Mouse (Mus musculus): Measurements from ENCODE around the gene Zfp715. TPM values are rescaled to one million over a fixed set of nuclear protein-coding genes. Genes with fewer than 3 reads are reported as not detected.

The Zfp715 gene
- total RNA-seq, 2 experiments from 2014 or later, result 21.6 to 23.6 TPM

DNA sequence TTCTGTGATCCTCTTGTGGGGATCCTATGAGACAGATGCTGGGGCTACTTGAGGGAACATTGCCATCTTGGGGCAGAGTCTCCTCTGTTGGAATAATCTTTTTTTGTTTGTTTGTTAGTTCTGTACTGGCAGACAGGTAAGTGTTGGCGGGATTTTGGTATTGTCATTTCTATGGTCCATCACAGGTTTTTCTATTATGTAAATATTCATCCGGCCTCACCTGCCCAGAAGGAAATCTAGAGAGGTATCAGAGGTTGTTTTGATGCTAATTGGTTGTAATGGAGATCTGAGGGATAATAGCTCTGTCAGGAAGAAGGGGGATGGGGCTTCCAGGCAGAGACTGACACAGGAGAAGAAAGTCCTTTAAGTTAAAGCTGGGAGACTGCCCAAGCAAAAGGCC lies 30.9 kb upstream of the Zfp715 start:
- intact Hi-C loops (cut with DNase I), result no loop called here
- Histone ChIP-seq H3K4me3 (no peak overlapping the region), H3K27ac (no peak overlapping the region)
- no peak for DNase-seq (ENCODE audit: extremely low spot score in 1 of 2, low spot score in 2 of 2)
- TF ChIP-seq CTCF (IDR thresholded peaks at IDR 0.05), result no peak

DNA sequence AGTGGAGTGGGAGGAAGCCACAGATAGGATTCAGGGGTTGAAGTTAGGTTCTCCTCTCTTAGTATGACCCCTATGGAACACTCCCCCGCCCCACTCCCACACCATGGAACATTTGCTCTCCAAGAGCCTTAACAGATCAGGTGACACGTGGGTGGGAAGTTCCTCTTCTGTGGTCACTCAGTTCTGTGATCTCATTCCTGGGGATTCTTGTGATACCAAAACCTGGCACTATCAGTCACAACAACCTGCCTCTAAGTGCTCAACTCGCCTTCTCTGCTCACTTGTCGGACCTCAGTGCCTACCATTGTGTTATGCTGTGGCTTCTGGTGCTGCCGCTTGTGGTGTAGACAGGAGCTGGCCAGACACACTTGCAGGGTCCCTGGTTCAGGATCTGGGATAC lies 30.1 kb upstream of the Zfp715 start:
- H3K27ac ChIP-seq, result no peak overlapping the region
- no peak for TF ChIP-seq CTCF (IDR thresholded peaks at IDR 0.05)
- no peak for DNase-seq (ENCODE audit: extremely low spot score in 1 of 2, low spot score in 2 of 2)
- H3K4me3 ChIP-seq, result no peak overlapping the region
- intact Hi-C loops (cut with DNase I), result no loop called here

DNA sequence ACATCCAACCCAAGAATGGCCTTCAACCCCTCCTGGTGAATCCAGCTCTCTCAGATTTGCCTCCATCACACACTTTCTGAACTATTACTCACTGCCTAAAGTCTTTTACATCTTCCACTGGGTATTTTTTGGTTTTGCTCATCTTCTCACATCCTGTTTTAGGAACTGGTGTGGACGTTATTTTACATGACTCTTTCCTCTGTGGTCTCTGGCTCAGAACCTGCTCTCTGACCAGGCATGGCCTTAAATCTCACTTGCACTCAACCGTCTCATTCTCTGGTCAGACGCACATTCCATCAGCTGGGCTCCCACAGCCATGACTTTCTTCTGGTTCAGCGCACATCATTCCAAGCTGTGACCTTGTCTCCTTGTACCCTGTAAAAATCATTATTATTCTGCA lies 27.7 kb upstream of the Zfp715 start:
- TF ChIP-seq CTCF (IDR thresholded peaks at IDR 0.05), result no peak
- H3K4me3 ChIP-seq, result no peak overlapping the region
- DNase-seq (ENCODE audit: extremely low spot score in 1 of 2, low spot score in 2 of 2), result no peak
- intact Hi-C loops (cut with DNase I), result no loop called here
- H3K27ac ChIP-seq, result no peak overlapping the region

DNA sequence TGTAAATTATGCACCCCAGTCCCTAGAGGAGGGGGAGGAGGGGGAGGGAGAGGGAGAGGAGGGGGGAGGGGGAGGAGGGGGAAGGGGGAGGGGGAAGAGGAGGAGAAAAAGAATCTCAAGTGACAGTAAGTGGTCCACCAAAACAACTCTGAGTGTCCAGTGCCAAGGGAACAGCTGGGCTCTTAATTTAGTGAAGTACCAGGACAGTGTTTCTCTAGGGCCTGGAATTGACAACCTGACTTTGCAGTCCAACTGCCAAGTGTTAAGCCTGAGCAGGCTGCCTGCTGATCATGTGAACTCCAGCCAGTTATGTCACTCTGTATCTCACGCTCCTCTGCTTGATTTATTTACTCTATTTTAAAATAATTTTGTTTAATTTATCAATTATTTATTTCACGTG lies 20.8 kb upstream of the Zfp715 start:
- no peak for TF ChIP-seq CTCF (IDR thresholded peaks at IDR 0.05)
- DNase-seq (ENCODE audit: extremely low spot score in 1 of 2, low spot score in 2 of 2), result no peak
- intact Hi-C loops (cut with DNase I), result loop anchor here (2.0 kb wide), 1 partner anchor 51 kb away; no protein-coding TSS in a partner anchor
- H3K4me3 ChIP-seq, result no peak overlapping the region
- no peak overlapping the region for H3K27ac ChIP-seq

DNA sequence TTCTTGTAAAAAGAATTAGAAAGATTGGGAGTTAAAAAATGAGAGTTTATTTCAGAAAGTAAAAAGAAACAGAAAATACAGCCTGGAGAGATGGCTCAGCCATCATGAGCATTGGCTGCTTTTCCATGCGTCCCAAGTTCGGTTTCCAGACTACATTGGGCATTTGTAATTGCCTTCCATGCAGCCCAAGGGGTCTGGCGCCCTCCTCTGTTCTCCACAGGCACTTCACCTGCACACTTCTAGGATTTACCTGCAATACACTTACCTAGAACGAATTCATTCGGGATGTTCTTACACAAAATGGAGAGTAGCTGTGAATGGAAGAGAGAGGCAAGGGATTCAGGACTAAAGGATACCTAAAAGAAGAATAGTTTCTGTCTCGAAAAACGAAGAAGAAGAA lies 20.1 kb upstream of the Zfp715 start:
- intact Hi-C loops (cut with DNase I), result loop anchor here (2.0 kb wide), 1 partner anchor 50 kb away; no protein-coding TSS in a partner anchor
- TF ChIP-seq CTCF (IDR thresholded peaks at IDR 0.05), result peak; percentile 62
- DNase-seq (ENCODE audit: extremely low spot score in 1 of 2, low spot score in 2 of 2), result no peak

DNA sequence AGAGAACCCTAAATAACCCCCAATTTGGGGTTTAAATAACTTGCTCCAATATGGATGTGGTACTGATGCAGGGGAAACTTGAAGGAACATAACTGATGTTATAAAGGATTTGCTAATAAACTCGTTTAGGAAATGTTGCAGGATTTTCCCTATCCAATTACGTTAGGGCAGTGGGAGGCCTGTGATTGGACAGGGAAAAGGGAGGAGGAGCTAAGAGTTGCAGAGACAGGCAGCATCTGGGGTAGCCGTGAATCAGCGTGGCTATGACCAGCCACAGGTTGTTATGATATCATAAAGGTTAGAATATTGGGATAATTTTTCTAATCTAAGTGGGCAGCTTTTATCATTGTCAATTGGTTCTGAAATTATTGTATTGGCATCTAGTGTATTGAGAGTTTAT lies 15.0 kb upstream of the Zfp715 start:
- intact Hi-C loops (cut with DNase I), result no loop called here

More for the DNA sequence above, 20.1 kb upstream of the Zfp715 start:
- H3K4me3 ChIP-seq, result no peak overlapping the region
- no peak overlapping the region for H3K27ac ChIP-seq

DNA sequence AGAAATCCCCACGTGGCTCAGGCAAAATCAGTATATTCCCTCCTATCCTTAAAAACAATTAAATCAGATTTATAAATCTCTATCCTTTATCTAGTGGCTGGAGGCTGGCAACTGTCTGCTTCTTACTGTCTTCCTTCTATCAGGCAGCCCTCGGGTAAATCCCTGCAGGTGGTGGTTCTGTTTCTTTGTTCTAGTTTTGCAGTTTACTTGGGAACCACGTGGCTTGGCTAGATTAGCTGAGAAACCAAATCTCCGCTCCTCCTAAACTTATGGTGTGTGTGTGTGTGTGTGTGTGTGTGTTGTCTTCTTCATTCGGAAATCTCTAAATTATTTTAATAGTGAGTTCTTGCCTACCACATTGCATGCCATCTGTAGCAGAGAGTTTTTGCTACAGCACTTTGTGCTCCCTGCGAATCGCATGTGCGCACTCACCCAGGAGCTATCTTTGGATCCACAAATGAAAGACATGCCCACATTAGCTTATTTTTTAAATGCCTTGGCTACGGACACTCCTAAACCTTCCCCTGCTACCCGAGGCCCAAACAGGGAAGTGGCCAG lies 13.2 kb upstream of the Zfp715 start:
- TF ChIP-seq CTCF (IDR thresholded peaks at IDR 0.05), result no peak
- no peak overlapping the region for H3K4me3 ChIP-seq
- no peak for DNase-seq (ENCODE audit: extremely low spot score in 1 of 2, low spot score in 2 of 2)
- intact Hi-C loops (cut with DNase I), result no loop called here
- no peak overlapping the region for H3K27ac ChIP-seq

More for the DNA sequence above, 15.0 kb upstream of the Zfp715 start:
- no peak overlapping the region for H3K27ac ChIP-seq
- H3K4me3 ChIP-seq, result no peak overlapping the region
- no peak for TF ChIP-seq CTCF (IDR thresholded peaks at IDR 0.05)
- DNase-seq (ENCODE audit: extremely low spot score in 1 of 2, low spot score in 2 of 2), result no peak

DNA sequence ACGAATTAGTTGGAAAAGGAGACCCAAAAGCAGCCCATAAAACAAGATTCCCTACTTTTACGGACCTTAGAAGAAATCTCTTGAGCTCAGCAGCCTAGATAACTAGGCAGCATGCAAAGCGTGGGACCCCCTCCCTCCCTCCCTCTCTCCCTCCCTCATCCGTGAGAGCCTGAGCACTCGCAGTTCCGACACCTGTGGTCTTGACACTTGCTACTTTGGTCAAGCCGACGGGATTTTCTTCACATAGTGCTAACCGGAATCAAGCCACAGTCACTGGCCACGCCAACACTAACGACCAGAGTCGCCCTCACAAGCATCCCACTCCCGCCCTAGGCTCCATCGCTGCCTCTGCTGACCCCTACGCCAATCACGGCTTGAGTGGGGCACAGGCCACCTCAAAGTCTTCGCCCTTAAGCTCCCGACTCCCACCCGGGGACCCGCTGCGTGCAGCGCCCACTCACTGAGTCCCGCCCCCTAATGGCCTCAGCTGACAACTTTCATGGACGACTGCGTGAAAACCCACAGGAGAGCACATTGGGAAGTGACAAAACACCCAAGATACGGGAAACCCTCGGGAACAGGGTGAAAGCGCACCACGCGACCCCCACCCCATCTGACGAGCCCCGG lies 595 bp downstream of the Zfp715 start:
- TF ChIP-seq CTCF (IDR thresholded peaks at IDR 0.05), result peak; percentile 7
- intact Hi-C loops (cut with DNase I), result loop anchor here (5.0 to 10.0 kb wide), 4 partner anchors 130 to 362 kb away; partner anchors contain the start of genes Cldnd2, Ctu1, Etfb and Gm45233
- DNase-seq (ENCODE audit: extremely low spot score in 1 of 2, low spot score in 2 of 2), result no peak
- H3K4me3 ChIP-seq, result peak overlapping the region; percentile 91
- peak overlapping the region; percentile 90 for H3K27ac ChIP-seq

DNA sequence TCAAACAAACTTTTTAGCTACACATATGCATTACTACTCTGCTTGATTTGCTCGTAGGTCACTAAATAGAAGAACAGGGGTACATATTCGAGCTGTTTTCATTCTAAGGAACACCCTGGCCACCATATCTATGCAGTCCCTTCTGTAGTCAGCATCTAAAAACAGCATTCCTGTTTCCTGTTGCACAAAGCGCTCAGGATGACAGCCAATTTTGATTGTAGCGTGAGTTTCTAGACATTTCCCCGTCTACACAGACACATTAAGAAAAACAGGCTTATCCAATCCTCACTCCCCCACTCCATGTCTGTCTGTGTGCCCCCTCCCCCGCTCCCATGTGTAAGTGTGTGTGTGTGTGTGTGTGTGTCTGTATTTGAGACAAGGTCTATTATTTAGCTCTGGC lies 1.5 kb downstream of the Zfp715 start:
- no peak for DNase-seq (ENCODE audit: extremely low spot score in 1 of 2, low spot score in 2 of 2)
- Histone ChIP-seq H3K27ac (no peak overlapping the region), H3K4me3 (peak overlapping the region; percentile 91)
- TF ChIP-seq CTCF (IDR thresholded peaks at IDR 0.05), result no peak
- intact Hi-C loops (cut with DNase I), result loop anchor here (5.0 to 10.0 kb wide), 4 partner anchors 131 to 363 kb away; partner anchors contain the start of genes Cldnd2, Ctu1, Etfb and Gm45233

DNA sequence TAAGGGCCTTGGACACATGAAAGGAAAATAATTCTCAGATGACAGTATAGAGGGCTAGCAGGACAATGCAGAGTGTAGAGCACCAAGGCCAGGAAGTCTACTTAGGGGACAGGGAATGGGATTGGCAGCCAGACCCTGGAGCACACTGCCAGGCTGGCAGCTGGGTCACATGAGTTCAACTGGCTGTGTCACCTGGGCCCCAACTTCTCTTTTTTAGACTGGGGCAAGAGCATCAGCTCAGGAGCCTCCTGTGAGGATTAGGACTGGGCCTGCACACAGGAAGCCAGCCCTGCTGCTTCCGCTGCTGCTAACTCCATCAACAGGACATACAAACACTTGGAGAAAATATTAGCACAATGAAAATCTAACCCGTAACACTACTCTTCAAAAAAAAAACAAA lies 4.0 kb downstream of the Zfp715 start:
- DNase-seq (ENCODE audit: extremely low spot score in 1 of 2, low spot score in 2 of 2), result no peak
- H3K4me3 ChIP-seq, result no peak overlapping the region
- H3K27ac ChIP-seq, result no peak overlapping the region
- intact Hi-C loops (cut with DNase I), result no loop called here
- no peak for TF ChIP-seq CTCF (IDR thresholded peaks at IDR 0.05)

DNA sequence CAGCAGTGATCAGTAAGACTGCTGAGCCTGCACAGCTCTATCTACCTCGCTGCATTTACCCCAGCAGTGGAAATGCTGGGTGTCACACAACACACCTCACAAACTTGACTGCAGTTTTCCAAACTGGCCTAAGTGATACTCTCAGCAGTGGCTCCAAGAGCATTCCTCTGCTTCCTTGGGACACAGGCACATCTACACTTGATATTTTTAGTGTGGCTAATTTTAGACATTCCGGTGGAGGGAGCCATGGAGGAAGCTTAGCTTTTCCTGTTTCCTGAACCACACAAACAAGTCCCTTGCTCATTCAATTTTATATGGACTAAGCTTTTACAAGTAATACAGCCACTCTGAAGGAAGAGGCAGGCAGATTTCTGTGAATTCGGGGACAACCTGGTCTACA lies 7.9 kb downstream of the Zfp715 start:
- peak overlapping the region; percentile 30; the same call in 1 of the 2 replicates for H3K27ac ChIP-seq
- no peak overlapping the region for H3K4me3 ChIP-seq
- no peak; the same call in 1 of the 2 replicates for TF ChIP-seq CTCF (IDR thresholded peaks at IDR 0.05)
- no peak for DNase-seq (ENCODE audit: extremely low spot score in 1 of 2, low spot score in 2 of 2)
- intact Hi-C loops (cut with DNase I), result no loop called here

DNA sequence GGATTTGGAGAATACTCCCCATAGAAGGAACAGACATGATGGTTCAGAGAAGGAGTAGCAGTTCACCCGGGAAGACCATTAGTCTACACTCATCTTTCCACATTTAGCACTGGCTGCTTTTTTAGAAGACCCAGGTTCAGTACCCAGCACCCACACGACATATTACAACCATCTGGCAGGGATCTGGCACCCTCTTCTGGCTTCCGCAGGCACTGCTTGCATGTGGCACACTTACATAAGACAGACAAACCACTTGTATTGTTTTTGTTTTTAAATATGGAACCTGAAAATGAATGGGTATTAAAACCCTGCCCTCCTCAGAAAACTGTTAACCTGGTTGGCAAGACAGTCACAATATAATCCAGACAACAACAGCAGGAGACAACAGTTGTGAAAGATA lies 21.6 kb downstream of the Zfp715 start:
- H3K27ac ChIP-seq, result no peak overlapping the region
- intact Hi-C loops (cut with DNase I), result no loop called here
- TF ChIP-seq CTCF (IDR thresholded peaks at IDR 0.05), result no peak; the same call in none of the 2 replicates
- no peak for DNase-seq (ENCODE audit: extremely low spot score in 1 of 2, low spot score in 2 of 2)
- H3K4me3 ChIP-seq, result no peak overlapping the region

All from left cerebral cortex, adult 2 months (tissue).